Mouse (Mus musculus): Measurements from ENCODE around the gene a. TPM values are rescaled to one million over a fixed set of nuclear protein-coding genes. Genes with fewer than 3 reads are reported as not detected.

Gene a
- polyA plus RNA-seq, 1 experiment: not detected

DNA sequence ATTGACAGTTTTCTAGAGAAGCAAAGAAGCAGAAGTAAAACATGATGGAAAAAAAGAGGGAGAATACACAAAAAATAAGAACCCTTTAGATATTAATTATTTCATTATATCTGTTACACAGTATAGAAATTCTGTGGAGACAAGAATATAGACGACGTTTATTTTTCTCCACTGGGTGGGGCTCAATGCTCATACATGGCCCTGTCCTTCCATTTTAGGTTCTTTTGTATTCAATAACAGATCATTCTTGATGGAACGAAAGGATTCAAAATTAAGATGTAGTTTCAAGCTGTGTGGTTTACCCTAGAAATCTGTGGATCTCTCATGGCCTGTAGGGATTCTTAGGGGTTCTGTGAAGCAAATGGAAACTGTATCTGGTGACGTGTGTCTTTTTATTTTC is 142.7 kb downstream of the a start:
- no peak overlapping the region for H3K4me3 ChIP-seq (ENCODE audit: insufficient read depth, poor library complexity, severe bottlenecking)
- TF ChIP-seq MAX (IDR thresholded peaks at IDR 0.05): no peak
- no peak for TF ChIP-seq MYOD1 (IDR thresholded peaks at IDR 0.05; ENCODE audit: control insufficient read depth, insufficient read length, low read depth)
- TF ChIP-seq MYOG (IDR thresholded peaks at IDR 0.05; ENCODE audit: control insufficient read depth, extremely low read depth, insufficient read length): no peak
- no peak for TF ChIP-seq USF1 (IDR thresholded peaks at IDR 0.05; ENCODE audit: low read depth)
- no peak for TF ChIP-seq CEBPB (IDR thresholded peaks at IDR 0.05; ENCODE audit: low read depth)
- TF ChIP-seq CTCF (IDR thresholded peaks at IDR 0.05; ENCODE audit: control insufficient read depth, insufficient read depth, insufficient read length): no peak
- no peak for TF ChIP-seq FOSL1 (IDR thresholded peaks at IDR 0.05; ENCODE audit: insufficient read depth, low read length, poor library complexity, severe bottlenecking)
- no peaks in the 10 kb centered on the region for H3K79me3 ChIP-seq (ENCODE audit: low read depth)
- no peak overlapping the region for H3ac ChIP-seq (ENCODE audit: control insufficient read depth, insufficient read length, low read depth)
- H3K79me2 ChIP-seq (ENCODE audit: control insufficient read depth, insufficient read depth): no peaks in the 10 kb centered on the region
- no peaks in the 10 kb centered on the region for H3K36me3 ChIP-seq (ENCODE audit: control insufficient read depth, insufficient read depth)
- peaks cover 19% of the 10 kb centered on the region for H3K27me3 ChIP-seq (ENCODE audit: control insufficient read depth, insufficient read depth, insufficient read length)

- no peak overlapping the region for H3ac ChIP-seq (ENCODE audit: control insufficient read depth, insufficient read length, low read depth)
- TF ChIP-seq MAX (IDR thresholded peaks at IDR 0.05) (no peak), CEBPB (IDR thresholded peaks at IDR 0.05; ENCODE audit: low read depth) (no peak), USF1 (IDR thresholded peaks at IDR 0.05; ENCODE audit: low read depth) (no peak), FOSL1 (IDR thresholded peaks at IDR 0.05; ENCODE audit: insufficient read depth, low read length, poor library complexity, severe bottlenecking) (no peak), CTCF (IDR thresholded peaks at IDR 0.05; ENCODE audit: control insufficient read depth, insufficient read depth, insufficient read length) (no peak)
Measured at GRCm38 (mm10) chr2:154936106-154936505, 144.9 kb downstream of the a start.

DNA sequence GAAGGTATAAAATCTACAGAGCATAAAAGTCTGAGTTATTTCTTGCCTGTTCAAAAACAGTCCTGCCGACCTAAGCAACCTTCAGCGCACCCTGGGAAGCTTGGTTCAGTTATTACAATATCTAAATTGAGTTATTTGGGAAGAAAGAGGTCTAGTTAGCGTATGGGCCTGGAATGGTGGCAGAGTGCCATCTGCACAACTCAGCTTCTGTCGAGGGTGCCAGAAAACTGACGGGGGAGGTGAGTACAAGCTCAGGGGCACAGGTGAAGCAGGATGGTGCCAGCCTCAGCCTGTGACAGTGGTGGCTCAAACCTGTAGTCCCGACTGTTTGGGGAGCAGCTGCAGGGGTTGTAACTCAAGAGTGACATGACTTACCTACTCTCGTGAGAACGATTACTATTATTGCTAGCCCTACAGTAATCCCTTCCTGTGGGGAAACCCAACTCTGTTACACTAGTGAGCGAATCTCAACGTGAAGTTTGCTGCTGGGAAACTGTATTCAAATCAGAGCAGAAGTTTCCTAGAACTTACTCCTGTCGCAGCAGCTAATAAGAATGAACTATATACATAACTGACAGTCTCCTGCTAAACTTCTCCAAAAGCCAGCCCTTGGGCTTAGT is 145.4 kb downstream of the a start:
- Histone ChIP-seq H3K36me3 (ENCODE audit: control insufficient read depth, insufficient read depth) (no peaks in the 10 kb centered on the region), H3K27me3 (ENCODE audit: control insufficient read depth, insufficient read depth, insufficient read length) (peaks cover 16% of the 10 kb centered on the region), H3K79me3 (ENCODE audit: low read depth) (no peaks in the 10 kb centered on the region), H3K79me2 (ENCODE audit: control insufficient read depth, insufficient read depth) (no peaks in the 10 kb centered on the region), H3K4me3 (ENCODE audit: insufficient read depth, poor library complexity, severe bottlenecking) (no peak overlapping the region), H3ac (ENCODE audit: control insufficient read depth, insufficient read length, low read depth) (no peak overlapping the region)
- TF ChIP-seq FOSL1 (IDR thresholded peaks at IDR 0.05; ENCODE audit: insufficient read depth, low read length, poor library complexity, severe bottlenecking): no peak
- no peak for TF ChIP-seq CEBPB (IDR thresholded peaks at IDR 0.05; ENCODE audit: low read depth)
- TF ChIP-seq MYOD1 (IDR thresholded peaks at IDR 0.05; ENCODE audit: control insufficient read depth, insufficient read length, low read depth): no peak
- no peak for TF ChIP-seq CTCF (IDR thresholded peaks at IDR 0.05; ENCODE audit: control insufficient read depth, insufficient read depth, insufficient read length)
- no peak for TF ChIP-seq MYOG (IDR thresholded peaks at IDR 0.05; ENCODE audit: control insufficient read depth, extremely low read depth, insufficient read length)
- TF ChIP-seq USF1 (IDR thresholded peaks at IDR 0.05; ENCODE audit: low read depth): no peak
- no peak for TF ChIP-seq MAX (IDR thresholded peaks at IDR 0.05)

More at GRCm38 (mm10) chr2:154936106-154936505, 144.9 kb downstream of the a start:
- H3K27me3 ChIP-seq (ENCODE audit: control insufficient read depth, insufficient read depth, insufficient read length): peaks cover 19% of the 10 kb centered on the region
- no peaks in the 10 kb centered on the region for H3K79me3 ChIP-seq (ENCODE audit: low read depth)
- H3K79me2 ChIP-seq (ENCODE audit: control insufficient read depth, insufficient read depth): no peaks in the 10 kb centered on the region
- H3K36me3 ChIP-seq (ENCODE audit: control insufficient read depth, insufficient read depth): no peaks in the 10 kb centered on the region
- H3K4me3 ChIP-seq (ENCODE audit: insufficient read depth, poor library complexity, severe bottlenecking): no peak overlapping the region

DNA sequence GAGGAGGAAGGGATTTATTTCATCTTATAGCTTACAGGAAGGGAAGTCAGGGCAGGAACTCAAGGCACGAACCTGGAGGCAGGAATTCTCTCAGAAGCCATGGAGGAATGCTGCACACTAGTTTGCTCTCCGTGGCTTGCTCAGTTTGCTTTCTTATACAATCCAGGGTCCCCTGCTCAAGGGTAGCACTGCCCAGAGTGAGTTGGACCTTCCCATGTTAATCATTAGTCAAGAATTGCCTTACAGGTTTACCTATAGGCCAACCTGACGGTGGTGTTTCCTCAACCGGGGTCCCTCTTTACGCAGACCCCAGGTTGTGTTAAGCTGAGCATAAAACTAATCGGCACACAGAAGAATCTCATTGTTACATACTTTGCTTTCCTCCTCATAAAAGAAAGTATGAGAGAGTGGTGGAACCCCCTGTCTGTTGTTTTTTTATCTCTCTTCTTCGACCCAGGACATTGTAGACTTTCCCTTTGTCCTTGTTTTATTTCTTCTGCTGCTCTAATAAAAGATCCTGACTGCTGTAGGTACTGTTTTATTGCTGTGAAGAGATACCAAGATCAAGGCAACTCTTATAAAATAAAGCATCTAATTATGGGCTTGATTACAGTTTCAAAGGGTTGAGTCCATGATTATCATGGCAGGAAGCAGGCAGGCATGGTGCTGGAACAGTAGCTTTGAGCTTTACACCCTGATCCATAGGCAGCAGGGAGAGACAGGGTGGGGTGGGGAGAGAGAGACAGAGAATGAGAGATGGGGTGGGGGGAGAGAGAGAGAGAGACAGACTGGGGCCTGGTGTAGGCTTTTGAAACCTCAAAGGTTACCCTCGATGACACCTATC is 146.6 kb downstream of the a start:
- no peak for TF ChIP-seq MAX (IDR thresholded peaks at IDR 0.05)
- TF ChIP-seq CEBPB (IDR thresholded peaks at IDR 0.05; ENCODE audit: low read depth): no peak
- no peak for TF ChIP-seq USF1 (IDR thresholded peaks at IDR 0.05; ENCODE audit: low read depth)
- no peak for TF ChIP-seq MYOG (IDR thresholded peaks at IDR 0.05; ENCODE audit: control insufficient read depth, extremely low read depth, insufficient read length)
- no peak for TF ChIP-seq MYOD1 (IDR thresholded peaks at IDR 0.05; ENCODE audit: control insufficient read depth, insufficient read length, low read depth)
- no peak for TF ChIP-seq FOSL1 (IDR thresholded peaks at IDR 0.05; ENCODE audit: insufficient read depth, low read length, poor library complexity, severe bottlenecking)
- TF ChIP-seq CTCF (IDR thresholded peaks at IDR 0.05; ENCODE audit: control insufficient read depth, insufficient read depth, insufficient read length): no peak

DNA sequence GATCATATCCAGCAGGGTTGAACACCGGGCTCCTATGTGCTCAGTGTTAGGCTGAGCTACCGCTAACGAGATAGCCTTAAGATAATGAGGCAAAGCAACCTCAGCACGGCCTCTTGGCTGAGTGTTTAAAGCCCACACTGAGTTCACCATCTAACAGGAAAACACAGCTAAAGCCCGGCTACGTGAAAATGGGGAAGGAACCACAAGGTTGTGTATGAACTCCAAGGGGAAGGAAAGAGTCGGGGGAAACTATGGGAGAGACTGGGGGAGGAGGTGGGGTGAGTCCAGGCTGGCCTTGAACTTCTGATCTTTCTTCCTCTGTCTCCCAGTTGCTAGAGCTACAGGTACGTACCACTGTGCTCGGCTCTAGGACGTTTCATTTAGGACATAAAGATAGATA is 150.8 kb downstream of the a start:
- TF ChIP-seq FOSL1 (IDR thresholded peaks at IDR 0.05; ENCODE audit: insufficient read depth, low read length, poor library complexity, severe bottlenecking) (no peak), MYOD1 (IDR thresholded peaks at IDR 0.05; ENCODE audit: control insufficient read depth, insufficient read length, low read depth) (no peak), MAX (IDR thresholded peaks at IDR 0.05) (no peak), USF1 (IDR thresholded peaks at IDR 0.05; ENCODE audit: low read depth) (no peak), CTCF (IDR thresholded peaks at IDR 0.05; ENCODE audit: control insufficient read depth, insufficient read depth, insufficient read length) (no peak), CEBPB (IDR thresholded peaks at IDR 0.05; ENCODE audit: low read depth) (no peak), MYOG (IDR thresholded peaks at IDR 0.05; ENCODE audit: control insufficient read depth, extremely low read depth, insufficient read length) (no peak)
- no peaks in the 10 kb centered on the region for H3K79me3 ChIP-seq (ENCODE audit: low read depth)
- no peaks in the 10 kb centered on the region for H3K79me2 ChIP-seq (ENCODE audit: control insufficient read depth, insufficient read depth)
- no peaks in the 10 kb centered on the region for H3K36me3 ChIP-seq (ENCODE audit: control insufficient read depth, insufficient read depth)
- H3ac ChIP-seq (ENCODE audit: control insufficient read depth, insufficient read length, low read depth): no peak overlapping the region
- H3K4me3 ChIP-seq (ENCODE audit: insufficient read depth, poor library complexity, severe bottlenecking): no peak overlapping the region
- H3K27me3 ChIP-seq (ENCODE audit: control insufficient read depth, insufficient read depth, insufficient read length): peaks cover 6% of the 10 kb centered on the region

More for the DNA sequence above, 146.6 kb downstream of the a start:
- H3K79me2 ChIP-seq (ENCODE audit: control insufficient read depth, insufficient read depth): no peaks in the 10 kb centered on the region
- no peak overlapping the region for H3K4me3 ChIP-seq (ENCODE audit: insufficient read depth, poor library complexity, severe bottlenecking)
- H3K36me3 ChIP-seq (ENCODE audit: control insufficient read depth, insufficient read depth): no peaks in the 10 kb centered on the region
- H3ac ChIP-seq (ENCODE audit: control insufficient read depth, insufficient read length, low read depth): no peak overlapping the region
- peaks cover 15% of the 10 kb centered on the region for H3K27me3 ChIP-seq (ENCODE audit: control insufficient read depth, insufficient read depth, insufficient read length)
- no peaks in the 10 kb centered on the region for H3K79me3 ChIP-seq (ENCODE audit: low read depth)
